Mouse (Mus musculus): ENCODE results near the gene Rnf121.
A peak's percentile ranks its signal among the peaks of the same experiment; 100 is the strongest.

Rnf121 gene

DNA sequence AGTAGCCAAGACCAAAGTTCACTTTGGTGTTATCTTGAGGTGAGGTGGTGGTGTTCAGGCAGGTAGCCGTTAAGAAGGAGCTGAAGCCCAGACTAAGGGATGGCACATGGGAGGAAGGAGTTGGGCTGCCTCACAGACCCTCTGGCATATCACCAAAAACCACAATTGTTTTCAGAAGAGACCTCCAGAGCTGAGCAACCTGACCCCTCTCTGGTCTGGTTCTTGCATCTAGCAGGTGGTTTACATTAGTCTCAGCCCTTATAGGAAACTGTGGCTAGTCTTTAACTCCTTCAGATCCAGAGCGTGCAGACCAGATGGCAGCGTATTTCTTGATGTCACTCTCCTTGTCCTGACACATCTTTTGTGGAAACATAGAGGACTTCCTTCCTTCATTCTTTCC is 91.5 kb downstream of the Rnf121 start:
- no peak for TF ChIP-seq CTCF (conservative IDR thresholded peaks at IDR 0.05; ENCODE audit: low read length)
- no peak for TF ChIP-seq POU5F1 (IDR thresholded peaks at IDR 0.05; ENCODE audit: borderline replicate concordance, low read length)
- TF ChIP-seq NANOG (IDR thresholded peaks at IDR 0.05; ENCODE audit: borderline replicate concordance, low read length) = no peak
- H3K4me1 ChIP-seq (replicated peaks; ENCODE audit: low read depth, low read length) = peaks cover 58% of the 10 kb centered on the region
- no peak overlapping the region for H3K4me3 ChIP-seq (replicated peaks; ENCODE audit: low read length)
- H3K27me3 ChIP-seq (ENCODE audit: insufficient read depth, low read length) = no peaks in the 10 kb centered on the region
- H3K36me3 ChIP-seq (ENCODE audit: insufficient read depth, low read length) = peaks cover 18% of the 10 kb centered on the region; the same call in 1 of the 2 replicates
- H3K9me3 ChIP-seq (ENCODE audit: low read length) = no peaks in the 10 kb centered on the region

DNA sequence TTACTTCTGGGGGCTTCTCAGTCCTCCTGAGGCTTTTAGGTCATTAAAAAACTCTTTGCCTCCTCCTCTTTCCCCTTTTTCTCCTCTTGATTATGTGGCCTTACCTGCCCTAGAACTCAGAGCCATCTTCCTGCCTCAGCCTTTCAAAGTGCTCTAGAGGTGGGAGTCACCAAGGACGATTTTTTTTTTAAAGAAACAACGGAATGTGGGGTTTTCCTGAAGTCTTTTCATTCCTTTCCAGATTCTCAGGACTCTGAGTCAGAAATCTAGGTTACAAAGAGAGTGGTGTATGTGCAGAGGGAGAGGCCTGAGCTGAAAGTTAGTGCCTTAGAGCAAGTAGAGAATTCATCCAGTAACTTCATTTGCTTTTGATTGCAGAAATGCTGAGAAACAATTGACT is 93.5 kb downstream of the Rnf121 start:
- Histone ChIP-seq H3K9me3 (ENCODE audit: low read length) (no peaks in the 10 kb centered on the region), H3K27me3 (ENCODE audit: insufficient read depth, low read length) (no peaks in the 10 kb centered on the region), H3K36me3 (ENCODE audit: insufficient read depth, low read length) (peaks cover 13% of the 10 kb centered on the region; the same call in 1 of the 2 replicates), H3K4me1 (replicated peaks; ENCODE audit: low read depth, low read length) (peaks cover 69% of the 10 kb centered on the region), H3K4me3 (replicated peaks; ENCODE audit: low read length) (peak overlapping the region; percentile 90)
- no peak for TF ChIP-seq POU5F1 (IDR thresholded peaks at IDR 0.05; ENCODE audit: borderline replicate concordance, low read length)
- TF ChIP-seq CTCF (conservative IDR thresholded peaks at IDR 0.05; ENCODE audit: low read length) = no peak
- TF ChIP-seq NANOG (IDR thresholded peaks at IDR 0.05; ENCODE audit: borderline replicate concordance, low read length) = no peak

DNA sequence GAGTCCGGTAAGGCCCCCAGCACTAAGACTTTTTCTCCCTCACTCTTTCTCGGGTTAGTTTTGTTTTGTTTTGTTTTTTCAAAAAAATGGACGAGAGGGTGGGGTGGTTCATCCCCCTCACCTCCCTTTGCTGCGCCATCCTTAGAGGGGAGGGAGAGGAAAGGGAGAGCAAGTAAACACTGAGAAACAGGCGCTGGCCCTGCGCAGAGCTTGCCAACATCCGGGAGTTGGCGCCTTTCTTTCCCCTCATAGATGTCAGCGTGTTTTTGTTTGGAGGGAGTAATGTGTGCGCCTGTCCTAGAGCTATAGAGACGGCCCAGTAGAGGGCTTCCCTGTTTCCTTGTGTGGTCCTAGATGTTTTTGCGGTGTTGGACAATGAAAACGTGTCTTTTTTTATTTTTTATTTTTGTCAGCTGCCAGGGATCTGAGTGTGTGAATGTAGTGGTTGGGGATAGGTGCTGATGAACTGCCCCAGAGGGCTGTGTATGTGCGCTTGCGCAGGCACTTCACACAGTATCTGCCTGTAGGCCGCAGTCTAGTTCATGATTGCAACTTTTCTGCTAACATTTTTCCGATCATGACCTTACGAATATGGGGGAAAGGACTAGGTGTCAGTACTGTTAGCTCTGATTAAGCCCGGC is 94.3 kb downstream of the Rnf121 start:
- Histone ChIP-seq H3K36me3 (ENCODE audit: insufficient read depth, low read length) (peaks cover 10% of the 10 kb centered on the region; the same call in 1 of the 2 replicates), H3K9me3 (ENCODE audit: low read length) (no peaks in the 10 kb centered on the region), H3K4me3 (replicated peaks; ENCODE audit: low read length) (peak overlapping the region; percentile 90), H3K4me1 (replicated peaks; ENCODE audit: low read depth, low read length) (peaks cover 77% of the 10 kb centered on the region), H3K27me3 (ENCODE audit: insufficient read depth, low read length) (no peaks in the 10 kb centered on the region)
- TF ChIP-seq POU5F1 (IDR thresholded peaks at IDR 0.05; ENCODE audit: borderline replicate concordance, low read length) = no peak
- no peak for TF ChIP-seq NANOG (IDR thresholded peaks at IDR 0.05; ENCODE audit: borderline replicate concordance, low read length)
- no peak for TF ChIP-seq CTCF (conservative IDR thresholded peaks at IDR 0.05; ENCODE audit: low read length)

DNA sequence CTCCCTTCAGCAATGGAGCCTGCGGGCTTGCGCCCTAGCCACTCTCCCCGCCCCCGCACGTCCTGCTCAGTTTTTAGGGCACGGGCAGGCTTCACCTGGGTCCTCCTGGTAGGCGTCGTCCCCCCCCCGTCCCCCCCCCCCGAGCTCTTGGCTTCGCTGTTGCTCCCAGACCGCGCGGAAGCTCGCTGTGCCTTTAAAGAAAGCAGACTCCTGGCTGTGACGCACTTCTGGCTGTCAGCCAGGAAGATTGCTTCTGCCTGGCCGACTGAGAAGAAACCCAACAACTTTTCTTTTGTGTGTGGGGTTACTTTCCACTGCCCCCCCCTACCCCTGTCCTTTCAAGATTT is 94.9 kb downstream of the Rnf121 start:
- Histone ChIP-seq H3K27me3 (ENCODE audit: insufficient read depth, low read length) (no peaks in the 10 kb centered on the region), H3K4me3 (replicated peaks; ENCODE audit: low read length) (peak overlapping the region; percentile 90), H3K36me3 (ENCODE audit: insufficient read depth, low read length) (peaks cover 10% of the 10 kb centered on the region; the same call in 1 of the 2 replicates), H3K9me3 (ENCODE audit: low read length) (no peaks in the 10 kb centered on the region), H3K4me1 (replicated peaks; ENCODE audit: low read depth, low read length) (peaks cover 81% of the 10 kb centered on the region)
- TF ChIP-seq CTCF (conservative IDR thresholded peaks at IDR 0.05; ENCODE audit: low read length) (no peak), NANOG (IDR thresholded peaks at IDR 0.05; ENCODE audit: borderline replicate concordance, low read length) (no peak), POU5F1 (IDR thresholded peaks at IDR 0.05; ENCODE audit: borderline replicate concordance, low read length) (no peak)

DNA sequence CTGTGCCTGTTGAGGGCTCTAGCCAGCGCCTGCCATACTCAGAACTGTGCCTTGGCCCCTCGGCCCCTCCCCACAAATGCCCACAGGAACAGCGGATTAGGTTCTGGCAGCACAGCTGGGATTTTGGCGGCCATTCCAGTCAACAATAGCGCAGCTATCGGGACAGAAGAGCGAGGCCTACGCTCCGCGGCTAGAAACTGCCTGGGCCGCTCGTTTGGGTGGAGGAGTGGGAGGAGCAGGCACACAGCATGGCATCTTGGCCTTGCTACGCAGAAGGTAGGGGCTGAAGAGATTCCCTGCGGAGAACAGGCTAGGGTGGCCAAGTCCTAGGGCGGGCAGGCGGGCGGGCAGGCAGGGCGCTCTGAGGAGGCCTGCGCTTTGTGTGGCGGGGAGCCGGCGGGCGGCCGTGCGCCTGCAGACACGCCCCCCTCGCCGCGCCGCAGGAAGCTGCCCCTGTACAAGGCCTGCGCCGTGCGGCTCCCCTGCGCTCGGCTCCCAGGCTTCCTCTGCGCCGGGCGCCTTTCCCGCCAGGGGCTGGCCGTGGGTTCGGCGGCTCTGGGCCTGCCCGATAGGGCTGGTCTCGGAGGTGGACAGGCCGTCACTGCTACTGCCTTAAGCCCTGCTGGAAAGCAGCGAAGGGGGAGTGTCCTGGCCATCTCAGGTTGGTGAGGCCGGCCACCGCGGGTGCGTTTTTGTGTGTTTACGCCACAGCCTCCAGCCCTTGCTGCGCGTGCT is 95.4 kb downstream of the Rnf121 start:
- H3K27me3 ChIP-seq (ENCODE audit: insufficient read depth, low read length) = no peaks in the 10 kb centered on the region
- peaks cover 7% of the 10 kb centered on the region; the same call in 1 of the 2 replicates for H3K36me3 ChIP-seq (ENCODE audit: insufficient read depth, low read length)
- peak overlapping the region; percentile 90 for H3K4me3 ChIP-seq (replicated peaks; ENCODE audit: low read length)
- no peaks in the 10 kb centered on the region for H3K9me3 ChIP-seq (ENCODE audit: low read length)
- no peak for TF ChIP-seq NANOG (IDR thresholded peaks at IDR 0.05; ENCODE audit: borderline replicate concordance, low read length)
- TF ChIP-seq CTCF (conservative IDR thresholded peaks at IDR 0.05; ENCODE audit: low read length) = no peak
- TF ChIP-seq POU5F1 (IDR thresholded peaks at IDR 0.05; ENCODE audit: borderline replicate concordance, low read length) = no peak
- peaks cover 82% of the 10 kb centered on the region for H3K4me1 ChIP-seq (replicated peaks; ENCODE audit: low read depth, low read length)
